Mouse (Mus musculus): Measurements from ENCODE around the gene Alcam. TPM values are rescaled to one million over a fixed set of nuclear protein-coding genes. Genes with fewer than 3 reads are reported as not detected.

Alcam gene
- polyA plus RNA-seq (2012; rRNA removed), result 6.9 and 7.7 TPM in 2 replicates

GRCm38 (mm10) chr16:52453971-52454514 lies at the start of gene Alcam:
TSS of gene Alcam (minus strand) at chr16:52454074.
- Histone ChIP-seq H3K27ac (ENCODE audit: insufficient read depth, low read depth, low read length) (no peak within 1 kb of the TSS), H3K27me3 (replicated peaks; ENCODE audit: control insufficient read depth, insufficient read depth, low read length) (no peaks in the 10 kb centered on the region), H3K36me3 (ENCODE audit: control insufficient read depth, insufficient read depth, low read length) (no peaks in the 10 kb centered on the region), H3K4me1 (ENCODE audit: control insufficient read depth, insufficient read depth, low read length) (0 out of 2 replicates have a peak, but pooled peaks cover 2% of the 10 kb centered on the region), H3K4me3 (ENCODE audit: insufficient read depth, low read depth, low read length) (peak within 1 kb of the TSS; percentile 45)
- peak; percentile 31 for DNase-seq
- 1% methylated on average over 14 of the region's 14 CpGs for WGBS
- TF ChIP-seq CTCF (conservative IDR thresholded peaks at IDR 0.05; ENCODE audit: insufficient read depth, insufficient read length, low read depth, low read length) (no peak), POLR2A (IDR thresholded peaks at IDR 0.05; ENCODE audit: low read depth, low read length) (no peak)

GRCm38 (mm10) chr16:52498757-52499335 lies 45.0 kb upstream of the Alcam start:
- H3K27ac ChIP-seq (ENCODE audit: insufficient read depth, low read depth, low read length), result no peak overlapping the region
- no peaks in the 10 kb centered on the region for H3K36me3 ChIP-seq (ENCODE audit: control insufficient read depth, insufficient read depth, low read length)
- no peaks in the 10 kb centered on the region for H3K4me1 ChIP-seq (ENCODE audit: control insufficient read depth, insufficient read depth, low read length)
- no peak for DNase-seq
- no peak overlapping the region for H3K4me3 ChIP-seq (ENCODE audit: insufficient read depth, low read depth, low read length)
- TF ChIP-seq CTCF (conservative IDR thresholded peaks at IDR 0.05; ENCODE audit: insufficient read depth, insufficient read length, low read depth, low read length), result no peak
- no peak for TF ChIP-seq POLR2A (IDR thresholded peaks at IDR 0.05; ENCODE audit: low read depth, low read length)
- 73% methylated on average over 4 of the region's 4 CpGs for WGBS
- no peaks in the 10 kb centered on the region for H3K27me3 ChIP-seq (replicated peaks; ENCODE audit: control insufficient read depth, insufficient read depth, low read length)

GRCm38 (mm10) chr16:52490542-52490941 lies 36.7 kb upstream of the Alcam start:
- WGBS, result 39% methylated on average over 1 of the region's 1 CpGs
- Histone ChIP-seq H3K27ac (ENCODE audit: insufficient read depth, low read depth, low read length) (no peak overlapping the region), H3K27me3 (replicated peaks; ENCODE audit: control insufficient read depth, insufficient read depth, low read length) (no peaks in the 10 kb centered on the region), H3K36me3 (ENCODE audit: control insufficient read depth, insufficient read depth, low read length) (no peaks in the 10 kb centered on the region), H3K4me3 (ENCODE audit: insufficient read depth, low read depth, low read length) (no peak overlapping the region), H3K4me1 (ENCODE audit: control insufficient read depth, insufficient read depth, low read length) (no peaks in the 10 kb centered on the region)
- TF ChIP-seq POLR2A (IDR thresholded peaks at IDR 0.05; ENCODE audit: low read depth, low read length) (no peak), CTCF (conservative IDR thresholded peaks at IDR 0.05; ENCODE audit: insufficient read depth, insufficient read length, low read depth, low read length) (no peak)
- DNase-seq, result no peak

GRCm38 (mm10) chr16:52474235-52474634 lies 20.4 kb upstream of the Alcam start:
- Histone ChIP-seq H3K36me3 (ENCODE audit: control insufficient read depth, insufficient read depth, low read length) (no peaks in the 10 kb centered on the region), H3K4me3 (ENCODE audit: insufficient read depth, low read depth, low read length) (no peak overlapping the region), H3K27ac (ENCODE audit: insufficient read depth, low read depth, low read length) (no peak overlapping the region), H3K4me1 (ENCODE audit: control insufficient read depth, insufficient read depth, low read length) (no peaks in the 10 kb centered on the region), H3K27me3 (replicated peaks; ENCODE audit: control insufficient read depth, insufficient read depth, low read length) (no peaks in the 10 kb centered on the region)
- no peak for TF ChIP-seq CTCF (conservative IDR thresholded peaks at IDR 0.05; ENCODE audit: insufficient read depth, insufficient read length, low read depth, low read length)
- no peak for TF ChIP-seq POLR2A (IDR thresholded peaks at IDR 0.05; ENCODE audit: low read depth, low read length)
- no peak for DNase-seq
- 75% methylated on average over 4 of the region's 4 CpGs for WGBS

GRCm38 (mm10) chr16:52473089-52473488 lies 19.2 kb upstream of the Alcam start:
- DNase-seq, result no peak
- Histone ChIP-seq H3K4me3 (ENCODE audit: insufficient read depth, low read depth, low read length) (no peak overlapping the region), H3K27ac (ENCODE audit: insufficient read depth, low read depth, low read length) (no peak overlapping the region), H3K4me1 (ENCODE audit: control insufficient read depth, insufficient read depth, low read length) (no peaks in the 10 kb centered on the region), H3K27me3 (replicated peaks; ENCODE audit: control insufficient read depth, insufficient read depth, low read length) (no peaks in the 10 kb centered on the region), H3K36me3 (ENCODE audit: control insufficient read depth, insufficient read depth, low read length) (no peaks in the 10 kb centered on the region)
- WGBS, result 96% methylated on average over 2 of the region's 2 CpGs
- TF ChIP-seq CTCF (conservative IDR thresholded peaks at IDR 0.05; ENCODE audit: insufficient read depth, insufficient read length, low read depth, low read length), result no peak
- TF ChIP-seq POLR2A (IDR thresholded peaks at IDR 0.05; ENCODE audit: low read depth, low read length), result no peak

GRCm38 (mm10) chr16:52472635-52473034 lies 18.8 kb upstream of the Alcam start:
- WGBS, result 89% methylated on average over 3 of the region's 3 CpGs
- Histone ChIP-seq H3K4me3 (ENCODE audit: insufficient read depth, low read depth, low read length) (no peak overlapping the region), H3K27me3 (replicated peaks; ENCODE audit: control insufficient read depth, insufficient read depth, low read length) (no peaks in the 10 kb centered on the region), H3K4me1 (ENCODE audit: control insufficient read depth, insufficient read depth, low read length) (no peaks in the 10 kb centered on the region), H3K36me3 (ENCODE audit: control insufficient read depth, insufficient read depth, low read length) (no peaks in the 10 kb centered on the region), H3K27ac (ENCODE audit: insufficient read depth, low read depth, low read length) (no peak overlapping the region)
- no peak for DNase-seq
- TF ChIP-seq CTCF (conservative IDR thresholded peaks at IDR 0.05; ENCODE audit: insufficient read depth, insufficient read length, low read depth, low read length) (no peak), POLR2A (IDR thresholded peaks at IDR 0.05; ENCODE audit: low read depth, low read length) (no peak)

GRCm38 (mm10) chr16:52472059-52472458 lies 18.2 kb upstream of the Alcam start:
- no peaks in the 10 kb centered on the region for H3K36me3 ChIP-seq (ENCODE audit: control insufficient read depth, insufficient read depth, low read length)
- no peaks in the 10 kb centered on the region for H3K4me1 ChIP-seq (ENCODE audit: control insufficient read depth, insufficient read depth, low read length)
- no peaks in the 10 kb centered on the region for H3K27me3 ChIP-seq (replicated peaks; ENCODE audit: control insufficient read depth, insufficient read depth, low read length)
- no peak for TF ChIP-seq CTCF (conservative IDR thresholded peaks at IDR 0.05; ENCODE audit: insufficient read depth, insufficient read length, low read depth, low read length)
- no peak for TF ChIP-seq POLR2A (IDR thresholded peaks at IDR 0.05; ENCODE audit: low read depth, low read length)
- H3K27ac ChIP-seq (ENCODE audit: insufficient read depth, low read depth, low read length), result no peak overlapping the region
- H3K4me3 ChIP-seq (ENCODE audit: insufficient read depth, low read depth, low read length), result no peak overlapping the region
- DNase-seq, result no peak

Measured in kidney, adult 2 months (tissue).